Mouse (Mus musculus): ENCODE measurements around the gene Gm43064.
A peak's percentile ranks its signal among the peaks of the same experiment; 100 is the strongest.

- no peak for TF ChIP-seq CTCF (IDR thresholded peaks at IDR 0.05; ENCODE audit: borderline replicate concordance, control insufficient read depth, extremely low read depth, insufficient read depth, low read length, poor library complexity)
- 0 out of 2 replicates have a peak, but pooled peaks have one; percentile 18 for TF ChIP-seq POLR2A (IDR thresholded peaks at IDR 0.05; ENCODE audit: control insufficient read depth, extremely low read depth, insufficient read depth, low read length, poor library complexity)
These were observed 31.4 kb upstream of the Gm43064 start for GRCm38 (mm10) chr3:103777940-103778339.
